Mouse (Mus musculus) midbrain, embryonic 11.5 days (tissue): ENCODE data around the gene Akap13. TPM values are rescaled to one million over a fixed set of nuclear protein-coding genes. Genes with fewer than 3 reads are reported as not detected.

ENCODE experiments used
- ATAC-seq: fragments of 200-750 bp; cut with Nextera tagmentation; 2 replicates; pipeline ENCODE4 v1.8.0; 2017; ENCODE audit warnings: moderate TSS enrichment, moderate library complexity; ENCODE audit not compliant: low FRiP score
- DNase-seq: peaks from one replicate; pipeline ENCODE4 v3.0.0; 2015; ENCODE audit warnings: low spot score; ENCODE audit errors: missing footprints
- H3K27ac ChIP-seq: fragments of 300-500 bp; sonication (generic); 2 replicates; pipeline ENCODE4 v1.5.1; 2014; ENCODE audit warnings: low read depth, low read length
- H3K27me3 ChIP-seq: fragments of 300-500 bp; sonication (generic); 2 replicates; pipeline ENCODE4 v1.6.1; 2014; ENCODE audit warnings: mild to moderate bottlenecking, low read length, moderate library complexity, mixed read lengths; ENCODE audit not compliant: control insufficient read depth, insufficient read depth
- H3K36me3 ChIP-seq: fragments of 300-500 bp; sonication (generic); 2 replicates; pipeline ENCODE4 v1.6.1; 2014; ENCODE audit warnings: mild to moderate bottlenecking, low read length, moderate library complexity, mixed read lengths; ENCODE audit not compliant: control insufficient read depth, insufficient read depth
- H3K4me1 ChIP-seq: fragments of 300-500 bp; sonication (generic); 2 replicates; pipeline ENCODE4 v1.6.1; 2014; ENCODE audit warnings: low read length; ENCODE audit not compliant: control insufficient read depth, insufficient read depth
- H3K4me2 ChIP-seq: fragments of 300-500 bp; sonication (generic); 2 replicates; pipeline ENCODE4 v1.6.1; 2014; ENCODE audit warnings: mild to moderate bottlenecking, moderate library complexity
- H3K4me3 ChIP-seq: fragments of 300-500 bp; sonication (generic); 2 replicates; pipeline ENCODE4 v1.5.1; 2014; ENCODE audit warnings: low read depth, low read length
- H3K9ac ChIP-seq: fragments of 300-500 bp; sonication (generic); 2 replicates; pipeline ENCODE4 v1.6.1; 2014; ENCODE audit warnings: low read length
- H3K9me3 ChIP-seq: fragments of 300-500 bp; sonication (generic); 2 replicates; pipeline ENCODE4 v1.6.1; 2016; ENCODE audit warnings: low read length; ENCODE audit not compliant: control insufficient read depth
- WGBS: fragments of 180-500 bp; shearing (Covaris S2); extraction: QIAGEN DNeasy Blood & Tissue Kit; methylation state at CpG from one replicate; pipeline ENCODE4 v1.1.7; 2014; 5-methylcytosine and 5-hydroxymethylcytosine counted together
- polyA plus RNA-seq: library from polyadenylated mRNA; unstranded; fragments of >200 nt; fragmentation: Nextera tagmentation; extraction: Ambion mirVana; gene quantifications from 2 replicates; pipeline ENCODE4 v1.2.1, GENCODE M21; 2014

Akap13 gene
- polyA plus RNA-seq, 1 experiment from 2014 or later = 24.3 TPM

- no peak for ATAC-seq
- no peak overlapping the region for H3K4me3 ChIP-seq
- H3K36me3 ChIP-seq = no peaks in the 10 kb centered on the region
- no peaks in the 10 kb centered on the region for H3K9me3 ChIP-seq
- WGBS = 85% methylated on average over 11 of the region's 11 CpGs
- no peak overlapping the region for H3K27ac ChIP-seq
- no peaks in the 10 kb centered on the region for H3K27me3 ChIP-seq
- DNase-seq = no peak
- H3K4me1 ChIP-seq = no peaks in the 10 kb centered on the region
- no peak overlapping the region for H3K9ac ChIP-seq
- H3K4me2 ChIP-seq = no peak overlapping the region
Measured at GRCm38 (mm10) chr7:75655180-75656074, 200.1 kb downstream of the Akap13 start.

- ATAC-seq = no peak
- Histone ChIP-seq H3K27ac (no peak overlapping the region), H3K4me1 (no peaks in the 10 kb centered on the region), H3K9ac (no peak overlapping the region), H3K36me3 (no peaks in the 10 kb centered on the region), H3K9me3 (no peaks in the 10 kb centered on the region), H3K4me2 (no peak overlapping the region), H3K27me3 (no peaks in the 10 kb centered on the region), H3K4me3 (no peak overlapping the region)
- 89% methylated on average over 9 of the region's 9 CpGs for WGBS
- no peak for DNase-seq
Measured at GRCm38 (mm10) chr7:75656297-75656852, 201.0 kb downstream of the Akap13 start.

GRCm38 (mm10) chr7:75656896-75657295 is 201.6 kb downstream of the Akap13 start:
- Histone ChIP-seq H3K4me1 (no peaks in the 10 kb centered on the region), H3K27me3 (no peaks in the 10 kb centered on the region), H3K4me3 (no peak overlapping the region), H3K27ac (no peak overlapping the region), H3K9me3 (no peaks in the 10 kb centered on the region), H3K9ac (no peak overlapping the region), H3K36me3 (no peaks in the 10 kb centered on the region), H3K4me2 (no peak overlapping the region)
- no peak for DNase-seq
- ATAC-seq = no peak
- WGBS = 67% methylated on average over 1 of the region's 1 CpGs

GRCm38 (mm10) chr7:75664455-75664854 is 209.1 kb downstream of the Akap13 start:
- Histone ChIP-seq H3K9ac (no peak overlapping the region), H3K4me2 (no peak overlapping the region), H3K9me3 (no peaks in the 10 kb centered on the region), H3K4me3 (no peak overlapping the region), H3K36me3 (no peaks in the 10 kb centered on the region), H3K27ac (no peak overlapping the region), H3K27me3 (no peaks in the 10 kb centered on the region), H3K4me1 (no peaks in the 10 kb centered on the region)
- 92% methylated on average over 3 of the region's 3 CpGs for WGBS
- ATAC-seq (no peak), DNase-seq (no peak)

- H3K36me3 ChIP-seq = no peaks in the 10 kb centered on the region
- no peak overlapping the region for H3K9ac ChIP-seq
- no peak for ATAC-seq
- no peak overlapping the region for H3K4me2 ChIP-seq
- H3K4me1 ChIP-seq = no peaks in the 10 kb centered on the region
- 89% methylated on average over 3 of the region's 3 CpGs for WGBS
- no peak overlapping the region for H3K27ac ChIP-seq
- H3K9me3 ChIP-seq = no peaks in the 10 kb centered on the region
- no peak overlapping the region for H3K4me3 ChIP-seq
- no peaks in the 10 kb centered on the region for H3K27me3 ChIP-seq
- no peak for DNase-seq
Measured at GRCm38 (mm10) chr7:75666982-75667381, 211.6 kb downstream of the Akap13 start.

- no peak for ATAC-seq
- H3K36me3 ChIP-seq = no peaks in the 10 kb centered on the region
- no peaks in the 10 kb centered on the region for H3K4me1 ChIP-seq
- H3K27ac ChIP-seq = no peak overlapping the region
- H3K27me3 ChIP-seq = no peaks in the 10 kb centered on the region
- H3K4me2 ChIP-seq = no peak overlapping the region
- no peak overlapping the region for H3K4me3 ChIP-seq
- H3K9me3 ChIP-seq = no peaks in the 10 kb centered on the region
- DNase-seq = no peak
- no peak overlapping the region for H3K9ac ChIP-seq
- WGBS = 90% methylated on average over 6 of the region's 6 CpGs
Measured at GRCm38 (mm10) chr7:75667531-75667930, 212.2 kb downstream of the Akap13 start.

- no peaks in the 10 kb centered on the region for H3K36me3 ChIP-seq
- H3K4me3 ChIP-seq = no peak overlapping the region
- H3K27ac ChIP-seq = no peak overlapping the region
- H3K4me1 ChIP-seq = no peaks in the 10 kb centered on the region
- no peaks in the 10 kb centered on the region for H3K27me3 ChIP-seq
- ATAC-seq (no peak), DNase-seq (no peak)
- H3K9ac ChIP-seq = no peak overlapping the region
- 56% methylated on average over 1 of the region's 1 CpGs for WGBS
- no peak overlapping the region for H3K4me2 ChIP-seq
- no peaks in the 10 kb centered on the region for H3K9me3 ChIP-seq
Measured at GRCm38 (mm10) chr7:75668396-75668795, 213.1 kb downstream of the Akap13 start.

GRCm38 (mm10) chr7:75669416-75669815 is 214.1 kb downstream of the Akap13 start:
- H3K9me3 ChIP-seq = no peaks in the 10 kb centered on the region

GRCm38 (mm10) chr7:75679631-75680030 is 224.3 kb downstream of the Akap13 start:
- ATAC-seq (no peak), DNase-seq (no peak)
- Histone ChIP-seq H3K27ac (no peak overlapping the region), H3K9ac (no peak overlapping the region), H3K4me1 (no peaks in the 10 kb centered on the region), H3K4me3 (no peak overlapping the region), H3K9me3 (no peaks in the 10 kb centered on the region), H3K4me2 (no peak overlapping the region), H3K27me3 (no peaks in the 10 kb centered on the region), H3K36me3 (0 out of 2 replicates have a peak, but pooled peaks cover 2% of the 10 kb centered on the region)
- WGBS = 57% methylated on average over 9 of the region's 9 CpGs

More at GRCm38 (mm10) chr7:75669416-75669815, 214.1 kb downstream of the Akap13 start:
- Histone ChIP-seq H3K4me3 (no peak overlapping the region), H3K36me3 (no peaks in the 10 kb centered on the region), H3K27ac (no peak overlapping the region), H3K4me1 (no peaks in the 10 kb centered on the region), H3K27me3 (no peaks in the 10 kb centered on the region), H3K9ac (no peak overlapping the region), H3K4me2 (no peak overlapping the region)
- ATAC-seq (no peak), DNase-seq (no peak)
- 85% methylated on average over 6 of the region's 6 CpGs for WGBS
